Mouse (Mus musculus) hindbrain, embryonic 13.5 days (tissue): Measurements from ENCODE around the gene Tbata. TPM values are rescaled to one million over a fixed set of nuclear protein-coding genes. Genes with fewer than 3 reads are reported as not detected.

Experiments
- ATAC-seq: fragments of 200-750 bp; cut with Nextera tagmentation; 2 replicates; pipeline ENCODE4 v1.8.0; 2017; ENCODE audit warnings: moderate TSS enrichment; ENCODE audit not compliant: low FRiP score
- H3K27ac ChIP-seq: fragments of 300-500 bp; sonication (generic); 2 replicates; pipeline ENCODE4 v1.5.1; 2015; ENCODE audit warnings: inconsistent platforms, mild to moderate bottlenecking, moderate library complexity
- H3K27me3 ChIP-seq: fragments of 300-500 bp; sonication (generic); 2 replicates; pipeline ENCODE4 v1.6.1; 2015; ENCODE audit warnings: mild to moderate bottlenecking, inconsistent platforms
- H3K36me3 ChIP-seq: fragments of 300-500 bp; sonication (generic); 2 replicates; pipeline ENCODE4 v1.6.1; 2015; ENCODE audit warnings: mild to moderate bottlenecking, inconsistent platforms
- H3K4me1 ChIP-seq: fragments of 300-500 bp; sonication (generic); replicated peaks from 2 replicates; pipeline ENCODE4 v1.6.1; 2015; ENCODE audit warnings: inconsistent platforms
- H3K4me2 ChIP-seq: fragments of 300-500 bp; sonication (generic); 2 replicates; pipeline ENCODE4 v1.6.1; 2015; ENCODE audit warnings: inconsistent platforms, mild to moderate bottlenecking, moderate library complexity
- H3K4me3 ChIP-seq: fragments of 300-500 bp; sonication (generic); 2 replicates; pipeline ENCODE4 v1.5.1; 2015; ENCODE audit warnings: mild to moderate bottlenecking, inconsistent platforms
- H3K9ac ChIP-seq: fragments of 300-500 bp; sonication (generic); 2 replicates; pipeline ENCODE4 v1.6.1; 2015; ENCODE audit warnings: mild to moderate bottlenecking, inconsistent platforms
- H3K9me3 ChIP-seq: fragments of 300-500 bp; sonication (generic); 2 replicates; pipeline ENCODE4 v1.6.1; 2016; ENCODE audit warnings: inconsistent platforms
- WGBS: fragments of 180-500 bp; shearing (Covaris S2); methylation state at CpG from one replicate; pipeline ENCODE4 v1.1.7; 2015; 5-methylcytosine and 5-hydroxymethylcytosine counted together
- polyA plus RNA-seq: library from polyadenylated mRNA; unstranded; fragments of >200 nt; fragmentation: Nextera tagmentation; extraction: Ambion mirVana; gene quantifications from 2 replicates; pipeline ENCODE4 v1.2.1, GENCODE M21; 2015

Gene Tbata
- polyA plus RNA-seq: 0.19 TPM in 1 of 2 replicates, not detected in the other

- Histone ChIP-seq H3K36me3 (no peaks in the 10 kb centered on the region), H3K27me3 (peaks cover 10% of the 10 kb centered on the region; the same call in 1 of the 2 replicates), H3K9me3 (no peaks in the 10 kb centered on the region), H3K27ac (no peak within 1 kb of the TSS), H3K9ac (no peak within 1 kb of the TSS), H3K4me3 (no peak within 1 kb of the TSS), H3K4me2 (no peak within 1 kb of the TSS), H3K4me1 (no peaks in the 10 kb centered on the region; the same call in 1 of the 2 replicates)
- ATAC-seq: no peak
- WGBS: 74% methylated on average over 3 of the region's 3 CpGs
Measured at GRCm38 (mm10) chr10:61171654-61172053, at the start of gene Tbata. Tbata (plus strand) TSS chr10:61171954.

- ATAC-seq: no peak
- 96% methylated on average over 3 of the region's 3 CpGs for WGBS
Measured at GRCm38 (mm10) chr10:61123276-61123913, 48.4 kb upstream of the Tbata start.

GRCm38 (mm10) chr10:61124462-61124861 lies 47.3 kb upstream of the Tbata start:
- H3K4me1 ChIP-seq: 0 out of 2 replicates have a peak, but pooled peaks cover 3% of the 10 kb centered on the region
- no peak for ATAC-seq
- H3K27ac ChIP-seq: no peak overlapping the region
- no peak overlapping the region for H3K4me2 ChIP-seq
- H3K27me3 ChIP-seq: no peaks in the 10 kb centered on the region
- H3K4me3 ChIP-seq: no peak overlapping the region
- WGBS: 97% methylated on average over 2 of the region's 2 CpGs
- H3K9me3 ChIP-seq: no peaks in the 10 kb centered on the region
- H3K36me3 ChIP-seq: peaks cover 36% of the 10 kb centered on the region
- no peak overlapping the region for H3K9ac ChIP-seq

More at GRCm38 (mm10) chr10:61123276-61123913, 48.4 kb upstream of the Tbata start:
- no peaks in the 10 kb centered on the region for H3K9me3 ChIP-seq
- no peaks in the 10 kb centered on the region for H3K4me1 ChIP-seq
- no peak overlapping the region for H3K9ac ChIP-seq
- no peaks in the 10 kb centered on the region for H3K27me3 ChIP-seq
- H3K27ac ChIP-seq: no peak overlapping the region
- H3K36me3 ChIP-seq: peaks cover 40% of the 10 kb centered on the region
- H3K4me3 ChIP-seq: no peak overlapping the region
- H3K4me2 ChIP-seq: no peak overlapping the region

GRCm38 (mm10) chr10:61128701-61129365 lies 42.9 kb upstream of the Tbata start:
- H3K9ac ChIP-seq: no peak overlapping the region
- H3K4me3 ChIP-seq: no peak overlapping the region
- WGBS: 95% methylated on average over 1 of the region's 1 CpGs
- no peak overlapping the region for H3K27ac ChIP-seq
- H3K4me2 ChIP-seq: no peak overlapping the region
- no peaks in the 10 kb centered on the region for H3K9me3 ChIP-seq
- ATAC-seq: no peak
- 0 out of 2 replicates have a peak, but pooled peaks cover 3% of the 10 kb centered on the region for H3K4me1 ChIP-seq
- peaks cover 15% of the 10 kb centered on the region for H3K36me3 ChIP-seq
- no peaks in the 10 kb centered on the region for H3K27me3 ChIP-seq

- H3K27ac ChIP-seq: no peak overlapping the region
- no peak overlapping the region for H3K4me3 ChIP-seq
- ATAC-seq: no peak
- no peaks in the 10 kb centered on the region for H3K27me3 ChIP-seq
- 0 out of 2 replicates have a peak, but pooled peaks cover 8% of the 10 kb centered on the region for H3K4me1 ChIP-seq
- no peak overlapping the region for H3K9ac ChIP-seq
- H3K4me2 ChIP-seq: no peak overlapping the region
- H3K36me3 ChIP-seq: peaks cover 15% of the 10 kb centered on the region
- 84% methylated on average over 3 of the region's 3 CpGs for WGBS
- no peaks in the 10 kb centered on the region for H3K9me3 ChIP-seq
Measured at GRCm38 (mm10) chr10:61130959-61131358, 40.8 kb upstream of the Tbata start.

GRCm38 (mm10) chr10:61134041-61134440 lies 37.7 kb upstream of the Tbata start:
- H3K4me2 ChIP-seq: no peak overlapping the region
- H3K4me1 ChIP-seq: 0 out of 2 replicates have a peak, but pooled peaks cover 7% of the 10 kb centered on the region
- no peak for ATAC-seq
- no peaks in the 10 kb centered on the region for H3K9me3 ChIP-seq
- no peak overlapping the region for H3K9ac ChIP-seq
- no peak overlapping the region for H3K4me3 ChIP-seq
- H3K36me3 ChIP-seq: peaks cover 10% of the 10 kb centered on the region
- H3K27me3 ChIP-seq: no peaks in the 10 kb centered on the region
- 76% methylated on average over 4 of the region's 4 CpGs for WGBS
- no peak overlapping the region for H3K27ac ChIP-seq

- Histone ChIP-seq H3K27ac (no peak overlapping the region), H3K4me2 (no peak overlapping the region), H3K9ac (no peak overlapping the region), H3K4me1 (0 out of 2 replicates have a peak, but pooled peaks cover 5% of the 10 kb centered on the region), H3K27me3 (no peaks in the 10 kb centered on the region), H3K9me3 (no peaks in the 10 kb centered on the region), H3K4me3 (no peak overlapping the region), H3K36me3 (peaks cover 14% of the 10 kb centered on the region)
- 77% methylated on average over 3 of the region's 3 CpGs for WGBS
- no peak for ATAC-seq
Measured at GRCm38 (mm10) chr10:61135226-61135839, 36.4 kb upstream of the Tbata start.

GRCm38 (mm10) chr10:61137567-61137966 lies 34.2 kb upstream of the Tbata start:
- H3K4me2 ChIP-seq: no peak overlapping the region
- H3K4me3 ChIP-seq: no peak overlapping the region
- WGBS: 75% methylated on average over 1 of the region's 1 CpGs
- H3K27ac ChIP-seq: no peak overlapping the region
- peaks cover 15% of the 10 kb centered on the region for H3K36me3 ChIP-seq
- H3K27me3 ChIP-seq: no peaks in the 10 kb centered on the region
- H3K9ac ChIP-seq: no peak overlapping the region
- 0 out of 2 replicates have a peak, but pooled peaks cover 5% of the 10 kb centered on the region for H3K4me1 ChIP-seq
- ATAC-seq: no peak
- no peaks in the 10 kb centered on the region for H3K9me3 ChIP-seq

- Histone ChIP-seq H3K4me3 (no peak overlapping the region), H3K4me1 (peaks cover 21% of the 10 kb centered on the region), H3K36me3 (peaks cover 15% of the 10 kb centered on the region), H3K27me3 (no peaks in the 10 kb centered on the region), H3K9me3 (no peaks in the 10 kb centered on the region), H3K4me2 (no peak overlapping the region), H3K9ac (no peak overlapping the region), H3K27ac (no peak overlapping the region)
- no peak for ATAC-seq
- 93% methylated on average over 2 of the region's 2 CpGs for WGBS
Measured at GRCm38 (mm10) chr10:61143343-61143742, 28.4 kb upstream of the Tbata start.

GRCm38 (mm10) chr10:61145766-61146118 lies 26.0 kb upstream of the Tbata start:
- Histone ChIP-seq H3K9ac (peak overlapping the region; percentile 97), H3K27ac (peak overlapping the region; percentile 98), H3K36me3 (peaks cover 7% of the 10 kb centered on the region; the same call in 1 of the 2 replicates), H3K4me1 (peaks cover 21% of the 10 kb centered on the region), H3K4me2 (peak overlapping the region; percentile 85), H3K27me3 (no peaks in the 10 kb centered on the region), H3K9me3 (no peaks in the 10 kb centered on the region), H3K4me3 (peak overlapping the region; percentile 93)
- ATAC-seq: no peak
- 1% methylated on average over 3 of the region's 3 CpGs for WGBS

GRCm38 (mm10) chr10:61146119-61146806 lies 25.5 kb upstream of the Tbata start:
- peak overlapping the region; percentile 93 for H3K4me3 ChIP-seq
- 0% methylated on average over 35 of the region's 53 CpGs for WGBS
- H3K9ac ChIP-seq: peak overlapping the region; percentile 97
- peaks cover 2% of the 10 kb centered on the region; the same call in 1 of the 2 replicates for H3K36me3 ChIP-seq
- H3K9me3 ChIP-seq: no peaks in the 10 kb centered on the region
- H3K4me2 ChIP-seq: peak overlapping the region; percentile 85
- H3K4me1 ChIP-seq: peaks cover 21% of the 10 kb centered on the region
- H3K27ac ChIP-seq: peak overlapping the region; percentile 98
- peak; percentile 73 for ATAC-seq
- H3K27me3 ChIP-seq: no peaks in the 10 kb centered on the region

- no peaks in the 10 kb centered on the region for H3K9me3 ChIP-seq
- ATAC-seq: peak; percentile 72
- peak overlapping the region; percentile 85 for H3K4me2 ChIP-seq
- H3K4me3 ChIP-seq: peak overlapping the region; percentile 93
- 0% methylated on average over 11 of the region's 14 CpGs for WGBS
- H3K36me3 ChIP-seq: no peaks in the 10 kb centered on the region
- peak overlapping the region; percentile 97 for H3K9ac ChIP-seq
- peak overlapping the region; percentile 98 for H3K27ac ChIP-seq
- H3K27me3 ChIP-seq: no peaks in the 10 kb centered on the region
- peaks cover 21% of the 10 kb centered on the region for H3K4me1 ChIP-seq
Measured at GRCm38 (mm10) chr10:61146807-61147156, 25.0 kb upstream of the Tbata start.
